In genomic region chr12:16800959-16801315, GRCm38 (mm10) we compare ENCODE assay signal across 8 mouse cellular contexts. TPM values are rescaled to one million over a fixed set of nuclear protein-coding genes. Genes with fewer than 3 reads are reported as not detected.
DNase-seq lines count a peak whose midpoint lies in the region; ATAC-seq lines count a peak whose summit lies in the region.

No protein-coding gene starts in this region.

- ATAC-seq in heart, embryonic 15.5 days (replicated peaks; ENCODE audit: insufficient number of reproducible peaks, insufficient read depth, low FRiP score, low read depth) = peak; percentile 44; the same call in 1 of the 2 replicates
- ATAC-seq in intestine, embryonic 14.5 days (replicated peaks; ENCODE audit: low FRiP score, low TSS enrichment, low read depth) = peak; percentile 75
- peak; percentile 51 for ATAC-seq in midbrain, embryonic 16.5 days
- ATAC-seq in cerebellum, adult (ENCODE audit: insufficient number of reproducible peaks, low FRiP score, low TSS enrichment) = no peak

- WGBS in heart, embryonic 15.5 days = 2% methylated on average over 12 of the region's 12 CpGs
- under 1% methylated on average over 12 of the region's 12 CpGs for WGBS in intestine, embryonic 14.5 days
- WGBS in midbrain, embryonic 16.5 days = 0% methylated on average over 12 of the region's 12 CpGs

- H3K9ac ChIP-seq in heart, embryonic 15.5 days = peak overlapping the region; percentile 59
- H3K9ac ChIP-seq in intestine, embryonic 14.5 days (ENCODE audit: low read length) = peak overlapping the region; percentile 40
- H3K9ac ChIP-seq in midbrain, embryonic 16.5 days (ENCODE audit: low read depth, low read length) = peak overlapping the region; percentile 76

- H3K4me1 ChIP-seq in heart, embryonic 15.5 days (replicated peaks) = peaks cover 14% of the 10 kb centered on the region
- H3K4me1 ChIP-seq in intestine, embryonic 14.5 days (replicated peaks; ENCODE audit: control insufficient read depth, insufficient read depth, low read length) = no peaks in the 10 kb centered on the region; the same call in 1 of the 2 replicates
- H3K4me1 ChIP-seq in midbrain, embryonic 16.5 days (ENCODE audit: control insufficient read depth, insufficient read depth, low read length) = peaks cover 4% of the 10 kb centered on the region; the same call in 1 of the 2 replicates

- H3K27ac ChIP-seq in heart, embryonic 15.5 days = no peak overlapping the region
- 0 out of 2 replicates have a peak overlapping the region, but pooled peaks have one; percentile 2 for H3K27ac ChIP-seq in intestine, embryonic 14.5 days (ENCODE audit: low read depth)
- no peak overlapping the region for H3K27ac ChIP-seq in midbrain, embryonic 16.5 days (ENCODE audit: low read length)

- H3K9me3 ChIP-seq in heart, embryonic 15.5 days (replicated peaks) = no peaks in the 10 kb centered on the region
- H3K9me3 ChIP-seq in intestine, embryonic 14.5 days (ENCODE audit: control insufficient read depth, low read length) = no peaks in the 10 kb centered on the region
- no peaks in the 10 kb centered on the region for H3K9me3 ChIP-seq in midbrain, embryonic 16.5 days (replicated peaks; ENCODE audit: control insufficient read depth, low read length, poor library complexity, severe bottlenecking)

- peak overlapping the region; percentile 100 for H3K4me2 ChIP-seq in heart, embryonic 15.5 days
- peak overlapping the region; percentile 87 for H3K4me2 ChIP-seq in intestine, embryonic 14.5 days (ENCODE audit: low read length)
- H3K4me2 ChIP-seq in midbrain, embryonic 16.5 days (ENCODE audit: low read length) = peak overlapping the region; percentile 97

- H3K27me3 ChIP-seq in heart, embryonic 15.5 days = 0 out of 2 replicates have a peak, but pooled peaks cover 7% of the 10 kb centered on the region
- no peaks in the 10 kb centered on the region for H3K27me3 ChIP-seq in intestine, embryonic 14.5 days (replicated peaks; ENCODE audit: control insufficient read depth, insufficient read depth, low read length)
- no peaks in the 10 kb centered on the region for H3K27me3 ChIP-seq in midbrain, embryonic 16.5 days (ENCODE audit: control insufficient read depth, insufficient read depth, low read depth, low read length)

- H3K4me3 ChIP-seq in heart, embryonic 15.5 days = peak overlapping the region; percentile 60
- H3K4me3 ChIP-seq in intestine, embryonic 14.5 days (ENCODE audit: low read depth, low read length) = peak overlapping the region; percentile 43
- H3K4me3 ChIP-seq in midbrain, embryonic 16.5 days (ENCODE audit: low read depth, low read length) = peak overlapping the region; percentile 67

- no peak for DNase-seq in heart, adult 18-20 months
- peak; percentile 73 for DNase-seq in embryo, embryonic 10.5 days (ENCODE audit: low spot score)
- no peak for DNase-seq in intestine, embryonic 14.5 days (ENCODE audit: low spot score)
- no peak for DNase-seq in gastrocnemius, adult 18-20 months (ENCODE audit: low spot score)
- DNase-seq in MN1 (ENCODE audit: low spot score) = no peak

- no peaks in the 10 kb centered on the region for H3K36me3 ChIP-seq in heart, embryonic 15.5 days
- no peaks in the 10 kb centered on the region for H3K36me3 ChIP-seq in intestine, embryonic 14.5 days (ENCODE audit: control insufficient read depth, insufficient read depth, low read length)
- H3K36me3 ChIP-seq in midbrain, embryonic 16.5 days (ENCODE audit: control insufficient read depth, insufficient read depth, low read length) = no peaks in the 10 kb centered on the region

RNA-seq across cellular contexts. Expression of gene Greb1, which starts 0.3 kb away (rescaled TPM):
- 0.24 and 0.72 TPM in 2 replicates for polyA plus RNA-seq in heart, embryonic 15.5 days (2015; fragmentation: Nextera tagmentation; extraction: Ambion mirVana)
- under 1 TPM; 0.27 to 0.33 TPM for total RNA-seq in heart, adult 18-20 months (2021)
- 8.1 and 9.5 TPM in 2 replicates for polyA plus RNA-seq in intestine, embryonic 14.5 days (2014; fragmentation: Nextera tagmentation; extraction: Ambion mirVana)
- polyA plus RNA-seq in midbrain, embryonic 16.5 days (2015; fragmentation: Nextera tagmentation; extraction: Ambion mirVana) = 0.98 and 2.4 TPM in 2 replicates
- total RNA-seq in gastrocnemius, adult 18-20 months (2021) = 1 to 10 TPM in 1 of 2 experiments, under 1 TPM in 1; 0.43 to 3.9 TPM

RNA-seq across cellular contexts. Expression of gene E2f6, which starts 9.8 kb away (rescaled TPM):
- 40.5 and 43.8 TPM in 2 replicates for polyA plus RNA-seq in heart, embryonic 15.5 days (2015; fragmentation: Nextera tagmentation; extraction: Ambion mirVana)
- 10 to 100 TPM; 84.6 to 86.7 TPM for total RNA-seq in heart, adult 18-20 months (2021)
- 50.8 and 52.6 TPM in 2 replicates for polyA plus RNA-seq in intestine, embryonic 14.5 days (2014; fragmentation: Nextera tagmentation; extraction: Ambion mirVana)
- polyA plus RNA-seq in midbrain, embryonic 16.5 days (2015; fragmentation: Nextera tagmentation; extraction: Ambion mirVana) = 23.7 and 26.8 TPM in 2 replicates
- 100 to 1,000 TPM; 143 to 161 TPM for total RNA-seq in gastrocnemius, adult 18-20 months (2021)
